Mouse (Mus musculus): ENCODE measurements around the gene Gm5938.

Gene Gm5938

GRCm38 (mm10) chrX:78125167-78125566 lies at the start of gene Gm5938:
Gene Gm5938 (plus strand): TSS chrX:78125467.
- no peak for DNase-seq (ENCODE audit: low spot score)

- DNase-seq (ENCODE audit: low spot score), result no peak
These were observed 34.0 kb upstream of the Gm5938 start, which contains the start of gene Obp1a for GRCm38 (mm10) chrX:78091274-78091673. Gene Obp1a (minus strand): TSS chrX:78091374.
